Mouse (Mus musculus) embryonic fibroblast, embryonic 13.5 days (primary cell): ENCODE measurements around the gene Cacna2d3.

ENCODE experiments used
- CTCF ChIP-seq: IDR thresholded peaks from 2 replicates; pipeline ENCODE4 v1.5.1; 2011; ENCODE audit warnings: mild to moderate bottlenecking, control low read depth, low read length, moderate library complexity, borderline replicate concordance; ENCODE audit not compliant: insufficient read depth
- POLR2A ChIP-seq: IDR thresholded peaks from 2 replicates; pipeline ENCODE4 v1.6.1; 2011; ENCODE audit warnings: low read depth, mild to moderate bottlenecking, control low read depth, low read length, moderate library complexity

DNA sequence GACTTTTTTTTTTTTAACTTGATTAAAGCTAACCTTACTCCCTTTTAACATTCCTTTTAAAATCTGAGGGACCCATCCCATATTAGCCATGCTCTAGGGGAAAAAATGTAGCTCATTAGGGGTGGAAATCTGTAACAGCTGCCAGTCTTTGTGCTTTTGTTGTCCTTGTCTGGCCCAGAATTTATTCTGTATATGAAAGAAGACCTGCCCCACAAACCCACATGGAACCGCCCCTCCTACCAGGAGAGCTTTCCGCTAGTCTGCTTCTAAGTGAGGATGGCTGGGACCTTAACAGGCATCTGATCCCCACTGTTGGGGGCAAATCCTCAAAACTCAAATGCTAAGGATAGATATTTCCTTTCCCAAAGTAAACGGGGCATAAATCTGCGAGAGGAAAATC, 279.2 kb downstream of the Cacna2d3 start:
- no peak for TF ChIP-seq CTCF
- no peak for TF ChIP-seq POLR2A
